Mouse (Mus musculus) brain, embryonic 14.5 days (tissue): ENCODE results near the gene Esr1. TPM values are rescaled to one million over a fixed set of nuclear protein-coding genes. Genes with fewer than 3 reads are reported as not detected.
A peak's percentile ranks its signal among the peaks of the same experiment; 100 is the strongest.

Experiments used
- DNase-seq: peaks from one replicate; pipeline ENCODE4 v3.0.0-alpha.2; 2011; ENCODE audit warnings: low read depth
- CTCF ChIP-seq: fragments of 200-500 bp; IDR thresholded peaks from 2 replicates; pipeline ENCODE4 v1.5.1; 2012; ENCODE audit warnings: inconsistent platforms, mild to moderate bottlenecking, moderate library complexity, borderline replicate concordance; ENCODE audit not compliant: insufficient read depth, insufficient read length; ENCODE audit errors: extremely low read depth
- POLR2A ChIP-seq: fragments of 200-500 bp; IDR thresholded peaks from 2 replicates; pipeline ENCODE4 v1.6.1; 2012; ENCODE audit warnings: mild to moderate bottlenecking, inconsistent platforms, borderline replicate concordance; ENCODE audit not compliant: poor library complexity, insufficient read depth, insufficient read length, severe bottlenecking; ENCODE audit errors: extremely low read depth
- polyA plus RNA-seq: library from polyadenylated mRNA; depleted of rRNA; stranded (reverse); fragments of >200 nt; gene quantifications from 2 replicates; pipeline ENCODE4 v1.2.3, GENCODE M21; 2012; rRNA removed

The Esr1 gene
- polyA plus RNA-seq, result 0.09 and 0.19 TPM in 2 replicates

DNA sequence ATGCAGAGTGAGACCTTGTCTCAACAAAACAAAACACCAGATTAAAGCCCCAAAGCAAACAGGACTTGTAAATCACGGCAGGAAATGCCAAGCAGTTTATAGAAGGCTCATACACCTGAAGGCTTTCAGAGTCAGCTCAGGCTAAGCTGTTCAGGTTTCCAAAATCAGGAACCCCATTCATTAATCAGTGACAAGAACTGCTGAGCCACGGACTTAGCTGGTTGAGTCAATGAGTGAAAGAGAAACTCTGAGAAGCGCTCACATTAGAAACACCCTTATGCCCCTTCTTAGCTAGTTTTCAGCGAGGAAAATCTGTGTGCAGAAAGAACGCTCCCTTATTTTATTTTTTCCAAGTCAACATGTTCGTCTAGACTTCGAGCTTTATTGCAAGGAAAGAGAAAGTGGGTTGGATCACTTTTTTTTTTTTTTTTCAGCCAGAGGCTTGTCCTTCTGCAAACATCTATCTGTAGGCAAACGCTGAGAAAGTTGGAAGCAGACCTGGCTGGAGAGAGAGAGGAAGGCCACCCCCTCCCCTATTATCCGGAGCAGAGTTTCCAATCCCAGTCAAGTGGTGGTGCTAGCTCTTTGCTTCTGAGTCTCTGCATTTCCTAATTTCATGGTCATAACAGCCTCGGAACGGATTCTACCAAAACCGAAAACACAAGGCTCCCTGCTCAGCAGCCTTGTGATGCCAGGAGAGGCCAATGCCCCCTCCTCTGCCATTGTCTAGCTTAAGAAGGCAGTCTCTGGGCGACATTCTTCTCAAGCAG, at the start of gene Esr1:
Gene Esr1, plus strand, starts transcription at position 208 of the 770 bp plus-strand sequence.
- DNase-seq, result peak; percentile 4
- TF ChIP-seq CTCF (no peak), POLR2A (no peak)

DNA sequence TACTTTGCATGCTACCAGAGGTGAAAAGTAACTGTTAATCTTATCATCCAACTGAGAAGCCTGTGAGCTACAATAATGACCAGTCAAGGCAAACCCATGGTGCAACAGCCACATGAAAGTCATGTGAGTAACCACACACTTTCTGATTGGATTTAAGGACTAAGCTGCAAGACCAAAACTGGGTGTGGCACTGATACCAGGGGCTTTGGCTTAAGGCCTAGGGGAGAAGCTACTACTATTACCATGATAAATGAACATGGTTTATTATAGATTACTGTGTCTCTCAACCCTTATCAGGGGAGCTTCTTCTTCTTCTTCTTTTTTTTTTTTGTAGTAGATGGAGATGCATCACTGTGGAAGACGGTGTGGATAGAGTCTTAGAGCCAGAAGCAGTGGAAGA, 46.2 kb upstream of the Esr1 start:
- TF ChIP-seq POLR2A (no peak), CTCF (no peak)
- DNase-seq, result no peak

DNA sequence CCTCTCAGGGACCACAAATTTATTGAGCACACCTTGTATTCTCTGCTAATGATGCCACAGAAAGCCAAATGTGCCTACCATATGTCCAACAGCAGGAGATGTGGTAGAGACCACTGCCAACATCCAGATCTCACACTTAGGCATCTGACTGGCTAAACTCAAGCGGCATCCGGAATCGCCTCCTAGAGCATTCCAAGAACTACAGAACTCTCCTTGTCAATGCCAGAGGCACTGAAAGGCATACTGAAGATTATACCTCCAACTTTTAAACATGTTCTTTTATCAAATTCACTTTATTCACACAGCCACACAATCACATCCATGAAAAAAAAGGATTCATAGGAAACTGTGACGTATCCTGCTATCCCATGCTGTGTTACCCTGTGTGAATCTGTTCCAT, 40.6 kb upstream of the Esr1 start:
- no peak for TF ChIP-seq POLR2A
- no peak for TF ChIP-seq CTCF

DNA sequence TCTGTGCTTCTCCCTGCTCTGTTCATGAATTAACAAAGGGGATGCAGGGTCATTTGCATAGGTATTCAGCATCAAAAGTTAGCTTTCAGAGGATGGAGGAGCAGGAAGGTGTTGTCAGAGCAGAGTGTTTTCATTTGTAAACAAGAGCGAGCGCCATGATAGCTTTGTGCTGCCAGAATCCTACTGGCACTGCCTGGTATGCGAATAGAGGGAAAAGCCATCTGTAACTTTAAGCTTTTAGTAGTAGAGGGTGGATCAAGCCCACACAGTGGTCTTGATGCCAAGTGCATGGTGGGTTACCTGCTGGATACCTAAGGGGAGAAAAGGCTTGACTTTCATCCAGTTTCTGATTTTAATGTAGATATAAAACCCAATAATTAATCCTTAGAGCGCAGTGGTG, 40.1 kb upstream of the Esr1 start:
- TF ChIP-seq POLR2A (no peak), CTCF (no peak)
- peak; percentile 34 for DNase-seq

More for the DNA sequence above, 40.6 kb upstream of the Esr1 start:
- no peak for DNase-seq

DNA sequence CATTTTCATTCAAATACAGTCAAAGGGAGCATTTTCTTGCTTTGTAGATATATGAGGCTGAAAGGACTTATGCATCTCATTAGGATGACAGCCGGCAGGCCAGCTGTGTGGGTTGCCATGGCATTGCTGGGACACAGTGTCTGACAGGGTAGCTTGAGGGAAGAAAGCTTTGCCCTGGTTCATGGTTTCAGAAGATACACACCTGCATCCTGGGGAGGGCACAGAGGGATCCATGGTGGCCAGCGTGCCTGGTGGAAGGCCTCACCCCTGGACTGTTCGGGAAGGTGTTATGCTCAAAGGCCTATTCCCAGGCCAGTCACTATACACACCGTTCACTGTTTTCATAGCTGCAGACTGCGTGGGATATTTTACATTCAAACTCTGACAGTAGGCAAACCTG, 29.5 kb upstream of the Esr1 start:
- peak; percentile 75 for DNase-seq
- TF ChIP-seq CTCF (no peak), POLR2A (no peak)

DNA sequence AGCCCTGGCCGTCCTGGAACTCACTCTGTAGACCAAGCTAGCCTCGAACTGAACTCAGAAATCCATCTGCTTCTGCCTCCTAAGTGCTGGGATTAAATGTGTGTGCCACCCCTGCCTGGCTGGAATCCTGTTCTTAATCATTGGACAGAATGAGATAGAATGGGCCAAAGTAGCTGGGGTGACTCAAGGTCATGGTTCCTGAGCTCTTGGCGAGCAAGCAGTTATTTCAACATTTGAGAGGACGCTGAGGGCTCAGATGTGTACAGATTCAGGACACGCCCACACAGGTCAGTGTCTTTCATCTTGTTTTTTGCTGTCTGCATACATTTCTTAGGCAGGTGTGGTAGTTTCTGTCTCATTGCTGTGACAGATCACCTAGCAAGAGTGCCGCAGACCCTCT, 24.7 kb upstream of the Esr1 start:
- DNase-seq, result no peak
- TF ChIP-seq POLR2A (no peak), CTCF (no peak)

DNA sequence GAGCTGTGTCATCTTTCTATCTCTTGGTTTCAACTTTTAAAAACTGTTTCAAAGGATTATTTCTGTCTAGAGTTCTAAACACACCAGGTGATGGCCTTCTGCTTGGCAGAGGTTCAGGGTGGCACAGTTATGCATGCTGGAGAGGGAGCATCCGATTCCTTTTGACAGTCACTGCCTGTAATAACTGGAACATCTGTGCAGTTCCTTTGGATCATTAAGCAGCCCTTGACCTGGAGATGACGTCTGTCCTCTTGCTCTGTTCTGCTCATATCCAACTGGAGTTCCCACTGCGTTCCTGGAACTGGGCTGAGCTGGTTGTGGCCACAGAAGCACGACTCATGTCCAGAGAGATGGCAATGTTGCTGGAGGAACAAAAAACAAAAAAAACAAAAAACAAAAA, 21.8 kb upstream of the Esr1 start:
- no peak for DNase-seq

DNA sequence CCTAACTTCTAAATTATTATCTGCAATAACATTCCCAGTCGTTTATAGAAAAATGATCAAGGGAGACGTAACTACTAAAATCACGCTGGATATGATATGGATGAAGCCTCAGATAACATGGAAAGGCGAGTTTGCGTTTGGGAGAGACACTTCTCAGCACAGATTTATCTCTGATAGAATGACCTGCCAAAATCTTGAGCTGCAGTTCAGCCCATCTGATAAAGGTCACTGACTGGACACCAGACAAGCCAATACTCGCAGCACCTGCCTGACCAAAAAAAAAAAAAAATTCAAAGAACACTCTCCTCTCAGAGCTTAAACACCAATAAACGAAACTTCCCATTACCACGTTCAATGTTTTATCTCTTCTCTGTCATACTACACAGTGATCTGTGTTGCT, 20.4 kb upstream of the Esr1 start:
- TF ChIP-seq POLR2A, result no peak
- no peak for TF ChIP-seq CTCF
- no peak for DNase-seq

More for the DNA sequence above, 21.8 kb upstream of the Esr1 start:
- no peak for TF ChIP-seq POLR2A
- no peak for TF ChIP-seq CTCF

DNA sequence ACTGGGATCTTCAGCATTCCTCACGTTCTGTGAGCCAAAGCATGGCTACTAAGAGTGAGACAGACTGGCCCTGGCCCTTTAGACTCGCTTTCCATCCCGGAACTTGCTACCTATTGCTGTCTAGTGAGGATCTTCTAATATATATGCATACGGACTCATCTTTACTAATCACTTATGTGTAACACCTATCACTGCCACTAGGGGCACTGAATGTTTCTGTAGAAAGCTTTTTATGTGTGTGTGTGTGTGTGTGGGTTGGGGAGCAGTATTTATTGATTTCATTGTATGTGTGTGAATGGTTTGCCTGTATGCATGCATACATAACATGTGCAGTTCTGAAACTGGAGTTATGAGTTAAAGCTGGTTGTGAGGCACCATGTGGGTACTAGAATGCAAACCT, 17.6 kb upstream of the Esr1 start:
- TF ChIP-seq POLR2A, result no peak
- TF ChIP-seq CTCF, result 0 out of 2 replicates have a peak, but pooled peaks have one; percentile 4
- no peak for DNase-seq

DNA sequence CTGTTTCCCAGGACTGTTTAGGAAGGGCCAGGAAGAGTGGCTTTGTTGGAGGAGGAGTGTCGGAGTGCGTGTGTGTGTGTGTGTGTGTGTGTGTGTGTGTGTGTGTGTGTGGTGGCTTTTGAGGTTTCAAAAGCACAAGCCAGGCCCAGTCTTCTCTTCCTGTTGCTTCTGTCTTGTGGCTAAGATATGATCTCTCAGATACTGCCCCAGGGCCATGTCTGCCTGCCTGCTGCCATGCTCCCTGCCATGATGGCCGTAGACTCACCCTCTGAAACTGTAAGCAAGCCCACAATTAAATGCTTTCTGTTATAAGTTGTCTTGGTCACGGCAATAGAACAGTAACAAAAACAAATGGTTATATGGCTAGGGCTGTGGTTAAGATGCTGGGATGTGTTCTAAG, 14.2 kb upstream of the Esr1 start:
- TF ChIP-seq POLR2A (no peak), CTCF (no peak)
- no peak for DNase-seq

DNA sequence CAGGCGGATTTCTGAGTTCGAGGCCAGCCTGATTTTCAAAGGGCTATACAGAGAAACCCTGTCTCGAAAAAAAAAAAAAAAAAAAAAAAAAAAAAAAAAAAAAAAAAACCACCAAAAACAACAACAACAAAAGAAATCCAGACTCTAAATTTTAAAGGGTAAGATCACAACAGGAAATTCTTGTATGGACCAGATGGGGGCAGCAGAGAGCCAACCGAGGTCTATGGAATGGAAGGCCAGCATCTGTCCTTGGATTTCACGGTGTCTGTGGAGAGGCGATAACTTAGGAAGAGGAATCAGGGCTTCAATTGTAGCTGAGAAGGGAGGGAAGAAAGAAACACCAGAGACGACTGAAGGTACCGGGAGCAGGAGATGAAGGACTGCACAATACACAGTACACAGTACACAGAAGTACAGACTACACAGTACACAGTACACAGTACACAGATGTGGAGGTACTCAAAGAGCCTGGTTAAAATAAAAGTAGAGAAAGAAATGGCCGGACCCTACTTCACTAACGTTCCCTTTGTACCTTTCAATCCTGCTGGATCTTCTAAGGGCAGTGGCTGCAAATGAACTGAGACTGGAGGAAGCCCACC, 13.1 kb upstream of the Esr1 start:
- DNase-seq, result peak; percentile 70
- TF ChIP-seq CTCF (peak; percentile 62; the same call in 1 of the 2 replicates), POLR2A (no peak)

DNA sequence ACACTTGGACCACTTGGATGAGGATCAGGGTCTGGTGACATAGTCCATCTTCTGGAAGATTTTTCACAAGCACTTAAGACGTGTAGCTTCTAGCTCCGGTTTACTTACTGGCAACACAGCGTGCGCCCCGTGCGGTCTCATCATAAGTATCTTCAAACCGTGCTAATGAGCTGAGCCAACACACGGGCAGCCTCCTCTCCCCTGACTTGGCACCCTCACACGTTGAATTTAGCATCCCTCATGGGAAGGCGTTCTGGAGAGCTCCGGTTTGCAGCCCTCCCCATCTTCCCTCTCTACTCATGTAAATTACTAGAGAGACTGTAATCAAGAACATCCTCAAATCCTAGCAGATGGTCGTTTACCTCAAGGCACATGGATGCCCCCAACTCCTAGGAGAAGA, 12.5 kb upstream of the Esr1 start:
- TF ChIP-seq CTCF (no peak), POLR2A (no peak)
- DNase-seq, result peak; percentile 26
